Comparison of ENCODE assay signal across 8 mouse cellular contexts in the genomic region with DNA sequence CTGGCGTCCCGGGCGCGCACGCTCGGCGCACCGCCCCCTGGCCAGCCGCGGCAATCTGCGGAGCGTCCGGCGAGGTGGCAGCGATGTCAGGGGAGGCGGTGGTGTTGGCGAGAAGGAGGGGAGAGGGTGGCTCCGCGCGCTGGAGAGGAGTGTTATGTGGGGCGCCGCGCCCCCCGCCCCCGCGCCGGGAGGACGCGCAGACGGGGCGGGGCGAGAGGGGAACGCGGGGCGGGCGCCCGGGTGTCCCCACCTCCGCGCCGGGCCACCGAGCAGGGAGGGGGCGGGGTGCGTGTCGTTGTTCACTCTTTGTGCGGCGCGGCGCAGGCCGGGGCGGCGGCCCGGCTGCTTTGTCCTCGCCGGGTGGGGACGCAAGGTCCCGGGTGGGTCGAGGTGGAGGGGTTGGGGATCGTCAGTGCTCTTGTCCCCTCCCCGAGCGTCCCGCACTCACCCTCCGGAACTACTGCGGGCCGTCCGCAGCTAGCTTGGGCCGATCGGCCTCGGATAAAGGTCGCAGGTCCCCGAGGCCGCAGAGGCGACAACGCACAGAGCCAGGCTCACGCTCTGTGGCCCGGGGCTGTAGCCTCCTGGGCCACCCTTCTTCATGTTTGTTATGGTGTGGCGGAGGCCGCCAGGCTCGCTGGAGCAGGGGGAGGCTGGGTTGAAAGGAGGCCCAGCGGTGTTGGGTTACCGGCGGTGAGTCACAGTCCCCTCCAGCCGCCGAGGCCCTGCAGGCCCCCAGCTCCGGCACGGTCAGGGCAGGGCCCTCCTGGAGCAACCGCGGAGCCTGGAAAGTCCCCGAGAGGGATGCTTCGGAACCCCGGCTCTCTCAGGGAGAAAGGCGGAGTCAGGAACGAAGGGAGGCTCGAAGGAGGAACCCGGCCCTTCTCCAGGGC. TPM values are rescaled to one million over a fixed set of nuclear protein-coding genes. Genes with fewer than 3 reads are reported as not detected.
A peak's percentile ranks its signal among the peaks of the same experiment; 100 is the strongest.
DNase-seq lines count a peak whose midpoint lies in the region; ATAC-seq and TF ChIP-seq lines count a peak whose summit lies in the region.

A gene (minus strand): TSS at position 57 of the 893 bp plus-strand sequence.

- peak within 1 kb of the TSS; percentile 98 for H3K27ac ChIP-seq in forebrain, embryonic 12.5 days
- H3K27ac ChIP-seq in heart, embryonic 16.5 days (ENCODE audit: low read length), result peak within 1 kb of the TSS; percentile 98
- peak within 1 kb of the TSS; percentile 61 for H3K27ac ChIP-seq in liver, embryonic 16.5 days (ENCODE audit: low read length)
- peak within 1 kb of the TSS; percentile 99 for H3K27ac ChIP-seq in neural tube, embryonic 14.5 days (ENCODE audit: low read depth, low read length)
- H3K27ac ChIP-seq in testis, adult 2 months (ENCODE audit: control insufficient read depth, insufficient read depth, low read depth, low read length), result peak within 1 kb of the TSS; percentile 84

- peak; percentile 69 for DNase-seq in CD4-positive, CD25-positive, alpha-beta regulatory T cell, adult 2 months (ENCODE audit: low read depth, low spot score)
- peak; percentile 80 for DNase-seq in brain, embryonic 18.5 days (ENCODE audit: low read depth, low spot score)
- DNase-seq in kidney, postnatal 36 days, result peak; percentile 91 to 98

- peak within 1 kb of the TSS; percentile 99 for H3K9ac ChIP-seq in forebrain, embryonic 12.5 days
- peak within 1 kb of the TSS; percentile 100 for H3K9ac ChIP-seq in heart, embryonic 16.5 days (ENCODE audit: low read length)
- H3K9ac ChIP-seq in liver, embryonic 16.5 days (ENCODE audit: low read depth, low read length), result peak within 1 kb of the TSS; percentile 68
- H3K9ac ChIP-seq in neural tube, embryonic 14.5 days (replicated peaks; ENCODE audit: low read depth, low read length), result peak within 1 kb of the TSS; percentile 100

- TF ChIP-seq CTCF in testis, adult 2 months (IDR thresholded peaks at IDR 0.05; ENCODE audit: control insufficient read depth, insufficient read depth, insufficient replicate concordance, low read depth, low read length), result no peak

- peak; percentile 52; the same call in 1 of the 2 replicates for TF ChIP-seq POLR2A in testis, adult 2 months (IDR thresholded peaks at IDR 0.05; ENCODE audit: control insufficient read depth, low read depth, low read length)

- under 1% methylated on average over 89 of the region's 94 CpGs for WGBS in forebrain, embryonic 12.5 days
- WGBS in heart, embryonic 16.5 days, result under 1% methylated on average over 79 of the region's 94 CpGs
- WGBS in liver, embryonic 16.5 days (ENCODE audit: insufficient replicate concordance), result under 1% methylated on average over 62 of the region's 94 CpGs
- WGBS in neural tube, embryonic 14.5 days, result under 1% methylated on average over 56 of the region's 94 CpGs

- H3K4me2 ChIP-seq in forebrain, embryonic 12.5 days, result peak within 1 kb of the TSS; percentile 84
- peak within 1 kb of the TSS; percentile 91 for H3K4me2 ChIP-seq in heart, embryonic 16.5 days (ENCODE audit: low read depth, low read length)
- H3K4me2 ChIP-seq in liver, embryonic 16.5 days (ENCODE audit: low read depth, low read length), result peak within 1 kb of the TSS; percentile 60
- H3K4me2 ChIP-seq in neural tube, embryonic 14.5 days (ENCODE audit: low read depth, low read length), result peak within 1 kb of the TSS; percentile 89

- no peaks in the 10 kb centered on the region for H3K9me3 ChIP-seq in forebrain, embryonic 12.5 days
- no peaks in the 10 kb centered on the region for H3K9me3 ChIP-seq in heart, embryonic 16.5 days (replicated peaks; ENCODE audit: control insufficient read depth, low read length)
- H3K9me3 ChIP-seq in liver, embryonic 16.5 days (replicated peaks; ENCODE audit: control insufficient read depth, low read length), result no peaks in the 10 kb centered on the region
- no peaks in the 10 kb centered on the region for H3K9me3 ChIP-seq in neural tube, embryonic 14.5 days (ENCODE audit: control insufficient read depth, low read length)

- H3K4me1 ChIP-seq in forebrain, embryonic 12.5 days, result peaks cover 59% of the 10 kb centered on the region
- H3K4me1 ChIP-seq in heart, embryonic 16.5 days (ENCODE audit: control insufficient read depth, insufficient read depth, low read length), result peaks cover 30% of the 10 kb centered on the region
- no peaks in the 10 kb centered on the region; the same call in 1 of the 2 replicates for H3K4me1 ChIP-seq in liver, embryonic 16.5 days (ENCODE audit: control insufficient read depth, low read depth, low read length)
- H3K4me1 ChIP-seq in neural tube, embryonic 14.5 days (ENCODE audit: control insufficient read depth, insufficient read depth, low read length), result peaks cover 39% of the 10 kb centered on the region
- peaks cover 18% of the 10 kb centered on the region for H3K4me1 ChIP-seq in testis, adult 2 months (ENCODE audit: control insufficient read depth, insufficient read depth, low read length)

- peak within 1 kb of the TSS; percentile 80 for H3K4me3 ChIP-seq in forebrain, embryonic 12.5 days (replicated peaks)
- peak within 1 kb of the TSS; percentile 81 for H3K4me3 ChIP-seq in heart, embryonic 16.5 days (ENCODE audit: low read length)
- peak within 1 kb of the TSS; percentile 64 for H3K4me3 ChIP-seq in liver, embryonic 16.5 days (ENCODE audit: low read depth, low read length)
- H3K4me3 ChIP-seq in neural tube, embryonic 14.5 days (ENCODE audit: low read depth, low read length), result peak within 1 kb of the TSS; percentile 86
- H3K4me3 ChIP-seq in testis, adult 2 months (ENCODE audit: control insufficient read depth, low read depth, low read length), result peak within 1 kb of the TSS; percentile 86

- ATAC-seq in forebrain, embryonic 12.5 days (ENCODE audit: low FRiP score), result peak; percentile 87
- ATAC-seq in heart, embryonic 16.5 days (replicated peaks; ENCODE audit: extremely low read depth, insufficient read depth, low FRiP score), result peak; percentile 91
- ATAC-seq in liver, embryonic 16.5 days (ENCODE audit: low read depth), result peak; percentile 91
- ATAC-seq in neural tube, embryonic 14.5 days (ENCODE audit: low read depth), result peak; percentile 86

- H3K36me3 ChIP-seq in forebrain, embryonic 12.5 days (replicated peaks), result no peaks in the 10 kb centered on the region
- H3K36me3 ChIP-seq in heart, embryonic 16.5 days (ENCODE audit: control insufficient read depth, insufficient read depth), result no peaks in the 10 kb centered on the region
- H3K36me3 ChIP-seq in liver, embryonic 16.5 days (ENCODE audit: control insufficient read depth, insufficient read depth), result no peaks in the 10 kb centered on the region
- H3K36me3 ChIP-seq in neural tube, embryonic 14.5 days (ENCODE audit: control insufficient read depth, insufficient read depth, low read length), result no peaks in the 10 kb centered on the region
- H3K36me3 ChIP-seq in testis, adult 2 months (ENCODE audit: control insufficient read depth, insufficient read depth, low read length), result no peaks in the 10 kb centered on the region

- no peaks in the 10 kb centered on the region for H3K27me3 ChIP-seq in forebrain, embryonic 12.5 days
- no peaks in the 10 kb centered on the region for H3K27me3 ChIP-seq in heart, embryonic 16.5 days (ENCODE audit: control insufficient read depth, insufficient read depth, low read length)
- peaks cover 40% of the 10 kb centered on the region for H3K27me3 ChIP-seq in liver, embryonic 16.5 days (ENCODE audit: control insufficient read depth, insufficient read depth, low read depth, low read length)
- H3K27me3 ChIP-seq in neural tube, embryonic 14.5 days (ENCODE audit: control insufficient read depth, insufficient read depth, low read length), result no peaks in the 10 kb centered on the region; the same call in 1 of the 2 replicates
- H3K27me3 ChIP-seq in testis, adult 2 months (ENCODE audit: control insufficient read depth, insufficient read depth, low read length), result no peaks in the 10 kb centered on the region

RNA-seq across cellular contexts. Expression of the gene that starts here (rescaled TPM):
- polyA plus RNA-seq in forebrain, embryonic 12.5 days (2016; fragmentation: Nextera tagmentation; extraction: Ambion mirVana), result 4.4 and 5.3 TPM in 2 replicates
- polyA plus RNA-seq in heart, embryonic 16.5 days (2015; fragmentation: Nextera tagmentation; extraction: Ambion mirVana), result 3.0 and 3.2 TPM in 2 replicates
- 0.13 and 0.14 TPM in 2 replicates for polyA plus RNA-seq in liver, embryonic 16.5 days (2015; fragmentation: Nextera tagmentation; extraction: Ambion mirVana)
- 3.9 and 4.9 TPM in 2 replicates for polyA plus RNA-seq in neural tube, embryonic 14.5 days (2014; fragmentation: Nextera tagmentation; extraction: Ambion mirVana)
- polyA plus RNA-seq in testis, adult 2 months (2012; rRNA removed), result 0.91 and 1.6 TPM in 2 replicates

Comparison
In these comparisons a context has a peak if more than half of its experiments do, and no peak if none do; other contexts are left out.
1. Peak in every context shown above with its lines: DNase-seq, ATAC-seq, H3K4me3 ChIP-seq and H3K27ac ChIP-seq.
2. Peak in ATAC-seq, H3K4me3 ChIP-seq, H3K27ac ChIP-seq, H3K9ac ChIP-seq and H3K4me2 ChIP-seq in liver, embryonic 16.5 days; RNA of the gene not detected or under 1 TPM.